Mouse (Mus musculus) kidney, adult 2 months (tissue): ENCODE measurements around the gene Ifi202b.

Source experiments
- CTCF ChIP-seq: fragments of 200-500 bp; conservative IDR thresholded peaks from 2 replicates; pipeline ENCODE4 v1.5.1; 2011; ENCODE audit warnings: low read depth, mild to moderate bottlenecking, control low read depth, low read length, moderate library complexity, mixed read lengths; ENCODE audit not compliant: insufficient read depth, insufficient read length
- POLR2A ChIP-seq: fragments of 200-500 bp; IDR thresholded peaks from one replicate; pipeline ENCODE4 v1.6.1; 2011; ENCODE audit warnings: low read depth, low read length, control low read depth

DNA sequence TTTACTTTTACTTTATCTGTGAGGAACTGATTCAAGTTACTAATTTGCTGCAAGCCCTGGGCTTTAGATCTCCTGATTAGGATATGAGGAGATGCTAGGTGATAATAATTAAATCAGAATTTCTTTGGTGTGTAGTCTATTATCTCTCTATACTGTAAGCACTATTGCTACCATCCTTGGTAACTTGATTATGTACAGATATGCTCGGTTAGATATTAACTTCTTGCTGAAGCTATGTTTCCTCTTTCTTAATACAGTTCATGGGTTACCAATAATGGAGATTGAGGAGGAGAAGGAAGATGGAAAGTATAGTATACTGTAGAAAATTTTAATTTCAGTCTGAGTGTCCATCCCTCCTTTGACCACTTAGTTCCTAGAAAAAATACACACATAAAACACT lies 29.0 kb downstream of the Ifi202b start:
- TF ChIP-seq CTCF: no peak
- TF ChIP-seq POLR2A: no peak
